Mouse (Mus musculus) limb, embryonic 12.5 days (tissue): ENCODE data around the gene Gm13769. TPM values are rescaled to one million over a fixed set of nuclear protein-coding genes. Genes with fewer than 3 reads are reported as not detected.
"Not testable (repeated sequence)": the region's sequence is repeated elsewhere in the genome, so short reads cannot be mapped to it uniquely, and the experiment has no call there.

Experiments
- ATAC-seq: fragments of 200-750 bp; cut with Nextera tagmentation; 2 replicates; pipeline ENCODE4 v1.8.0; 2017; ENCODE audit warnings: low read depth, moderate TSS enrichment; ENCODE audit not compliant: insufficient number of reproducible peaks, insufficient read depth, low FRiP score, low TSS enrichment
- H3K27ac ChIP-seq: fragments of 300-500 bp; sonication (generic); 2 replicates; pipeline ENCODE4 v1.5.1; 2016; ENCODE audit warnings: mild to moderate bottlenecking, moderate library complexity
- H3K27me3 ChIP-seq: fragments of 300-500 bp; sonication (generic); 2 replicates; pipeline ENCODE4 v1.6.1; 2016; ENCODE audit warnings: mild to moderate bottlenecking, moderate library complexity
- H3K36me3 ChIP-seq: fragments of 300-500 bp; sonication (generic); 2 replicates; pipeline ENCODE4 v1.6.1; 2016; ENCODE audit warnings: mild to moderate bottlenecking, moderate library complexity
- H3K4me1 ChIP-seq: fragments of 300-500 bp; sonication (generic); replicated peaks from 2 replicates; pipeline ENCODE4 v1.6.1; 2016
- H3K4me2 ChIP-seq: fragments of 300-500 bp; sonication (generic); 2 replicates; pipeline ENCODE4 v1.6.1; 2016; ENCODE audit warnings: mild to moderate bottlenecking, moderate library complexity
- H3K4me3 ChIP-seq: fragments of 300-500 bp; sonication (generic); replicated peaks from 2 replicates; pipeline ENCODE4 v1.5.1; 2016; ENCODE audit warnings: mild to moderate bottlenecking
- H3K9ac ChIP-seq: fragments of 300-500 bp; sonication (generic); replicated peaks from 2 replicates; pipeline ENCODE4 v1.6.1; 2016; ENCODE audit warnings: mild to moderate bottlenecking, moderate library complexity
- H3K9me3 ChIP-seq: fragments of 300-500 bp; sonication (generic); 2 replicates; pipeline ENCODE4 v1.6.1; 2016; ENCODE audit warnings: mild to moderate bottlenecking, moderate library complexity
- WGBS: fragments of 180-500 bp; shearing (Covaris S2); methylation state at CpG from one replicate; pipeline ENCODE4 v1.1.7; 2016; 5-methylcytosine and 5-hydroxymethylcytosine counted together
- polyA plus RNA-seq: library from polyadenylated mRNA; unstranded; fragments of >200 nt; fragmentation: Nextera tagmentation; extraction: Ambion mirVana; gene quantifications from 2 replicates; pipeline ENCODE4 v1.2.1, GENCODE M21; 2016

The Gm13769 gene
- not detected in 2 replicates for polyA plus RNA-seq

DNA sequence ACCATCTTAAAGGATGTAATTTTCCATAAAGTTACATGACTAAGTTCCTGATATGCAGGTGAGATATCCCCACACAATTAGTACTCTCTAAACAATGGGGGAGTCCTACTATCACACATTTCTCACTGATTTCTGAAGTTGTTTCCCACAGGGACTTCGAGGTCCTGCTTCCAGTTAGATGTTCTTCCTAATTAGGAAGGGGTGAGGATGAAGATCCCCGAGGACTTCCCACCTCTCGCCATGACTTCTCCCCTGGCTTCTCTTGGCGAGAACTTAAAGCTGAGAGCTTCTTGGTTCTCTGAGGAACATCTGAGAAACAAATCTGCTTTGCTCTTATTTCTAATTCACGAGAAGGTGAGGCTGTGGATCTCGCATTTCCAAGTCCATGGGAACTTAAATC, at the start of gene Gm13769:
Gene Gm13769 (plus strand): TSS at position 301 of the 400 bp plus-strand sequence.
- not testable (repeated sequence) for H3K9me3 ChIP-seq, H3K27ac ChIP-seq, H3K4me3 ChIP-seq, H3K4me2 ChIP-seq, ATAC-seq, H3K4me1 ChIP-seq, H3K27me3 ChIP-seq, H3K36me3 ChIP-seq, H3K9ac ChIP-seq
- WGBS, result no CpG with 5 or more reads among the region's 6 CpGs

DNA sequence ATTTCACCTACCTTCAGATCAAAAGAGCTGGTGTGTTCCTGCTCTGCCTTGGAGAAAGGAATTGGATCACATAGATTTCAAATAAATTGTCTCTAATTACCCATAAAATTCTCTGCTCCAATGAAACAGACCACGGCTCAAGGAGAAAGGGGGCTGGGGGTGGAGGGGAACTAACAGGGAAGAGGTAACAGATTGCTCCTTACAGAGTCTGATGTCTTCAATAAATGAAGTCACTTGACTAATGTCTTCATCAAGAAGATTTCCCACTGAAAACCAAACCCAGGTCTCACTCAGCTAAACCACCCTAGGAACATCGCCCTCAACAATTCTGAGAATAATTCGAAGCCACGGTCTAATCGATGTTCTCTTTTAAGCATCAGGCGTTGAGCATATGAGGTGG, 29.3 kb upstream of the Gm13769 start, which contains the start of gene Olfr1272:
Gene Olfr1272 (minus strand): TSS at position 101 of the 400 bp plus-strand sequence.
- H3K27me3 ChIP-seq, result no peaks in the 10 kb centered on the region
- no peak within 1 kb of the TSS for H3K9ac ChIP-seq
- H3K27ac ChIP-seq, result no peak within 1 kb of the TSS
- 84% methylated on average over 6 of the region's 6 CpGs for WGBS
- H3K4me3 ChIP-seq, result no peak within 1 kb of the TSS
- H3K36me3 ChIP-seq, result no peaks in the 10 kb centered on the region
- H3K4me1 ChIP-seq, result no peaks in the 10 kb centered on the region
- no peaks in the 10 kb centered on the region for H3K9me3 ChIP-seq
- no peak for ATAC-seq
- H3K4me2 ChIP-seq, result no peak within 1 kb of the TSS

- not testable (repeated sequence) for ATAC-seq, H3K27ac ChIP-seq
Observed at GRCm38 (mm10) chr2:90346694-90347093, 24.7 kb downstream of the Gm13769 start.

DNA sequence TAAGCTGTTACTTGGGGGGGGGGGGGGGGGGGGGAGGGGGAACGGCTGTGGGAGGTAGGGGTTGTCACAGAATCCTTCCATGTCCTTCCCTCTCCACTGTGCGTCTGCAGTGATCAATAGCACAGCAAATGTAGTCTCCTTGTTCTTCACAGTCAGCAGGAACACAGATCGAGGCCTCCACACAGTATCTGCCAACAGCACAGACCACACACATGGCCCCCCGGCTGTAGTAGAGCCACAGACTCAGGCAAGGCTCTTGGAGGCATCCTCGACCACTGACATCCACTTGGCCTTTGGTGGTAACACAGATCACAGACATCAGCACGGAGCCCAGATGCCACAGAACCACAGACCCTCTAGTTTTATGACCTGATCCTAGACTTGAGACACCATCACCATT, 29.0 kb downstream of the Gm13769 start:
- H3K27me3 ChIP-seq, H3K4me3 ChIP-seq, H3K27ac ChIP-seq, H3K4me2 ChIP-seq, H3K9ac ChIP-seq, H3K36me3 ChIP-seq, H3K9me3 ChIP-seq, ATAC-seq, H3K4me1 ChIP-seq: not testable (repeated sequence)
- WGBS, result no CpG with 5 or more reads among the region's 6 CpGs

More at GRCm38 (mm10) chr2:90346694-90347093, 24.7 kb downstream of the Gm13769 start:
- H3K4me2 ChIP-seq, H3K27me3 ChIP-seq, H3K4me1 ChIP-seq, H3K9me3 ChIP-seq, H3K4me3 ChIP-seq, H3K9ac ChIP-seq, H3K36me3 ChIP-seq: not testable (repeated sequence)
- WGBS, result no CpG with 5 or more reads among the region's 4 CpGs

DNA sequence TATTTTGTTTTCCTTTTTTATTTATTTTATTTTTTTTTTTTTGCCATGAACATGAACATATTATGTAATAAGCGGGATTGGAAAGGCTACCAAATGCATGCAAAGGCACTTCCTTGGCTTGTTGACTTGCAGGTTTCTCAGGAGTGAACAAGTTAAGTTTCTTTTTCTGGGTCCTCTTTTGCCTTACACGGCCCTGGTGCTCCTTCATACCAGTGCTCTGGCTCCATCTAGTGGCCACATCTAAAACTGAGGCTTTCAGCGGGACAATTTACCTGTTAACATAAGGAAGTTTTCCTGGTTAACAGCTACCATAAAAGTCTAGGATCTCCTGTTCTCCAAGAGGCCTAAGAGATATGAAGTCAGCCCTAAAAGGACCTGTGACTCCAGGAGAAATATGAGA, 29.5 kb downstream of the Gm13769 start:
- not testable (repeated sequence) for H3K9ac ChIP-seq, H3K27me3 ChIP-seq, H3K4me1 ChIP-seq, H3K9me3 ChIP-seq, H3K36me3 ChIP-seq, H3K4me2 ChIP-seq, H3K4me3 ChIP-seq, ATAC-seq, H3K27ac ChIP-seq
- no CpG with 5 or more reads among the region's 3 CpGs for WGBS

DNA sequence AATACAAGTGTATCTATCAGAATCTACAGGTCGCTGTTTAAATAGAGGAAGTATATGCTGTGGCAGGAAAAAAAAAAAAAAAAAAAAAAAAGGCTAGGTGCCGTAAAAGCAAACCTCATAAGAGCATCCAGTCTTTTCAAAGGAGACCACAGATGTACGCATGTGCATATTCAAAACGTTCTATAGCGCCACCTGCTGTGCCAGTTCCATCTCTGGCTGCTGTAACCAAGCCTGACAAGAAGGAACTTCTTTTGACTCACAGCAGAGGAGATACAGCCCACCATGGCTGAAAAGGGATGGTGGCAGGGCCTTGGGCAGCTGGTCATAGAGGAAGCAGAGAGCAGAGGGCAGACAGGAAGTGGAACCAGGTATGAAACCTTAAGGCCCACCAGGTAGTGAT, 37.2 kb downstream of the Gm13769 start:
- H3K4me2 ChIP-seq, ATAC-seq, H3K9me3 ChIP-seq, H3K27me3 ChIP-seq, H3K36me3 ChIP-seq, H3K9ac ChIP-seq, H3K4me3 ChIP-seq, H3K4me1 ChIP-seq, H3K27ac ChIP-seq: not testable (repeated sequence)
- WGBS, result no CpG with 5 or more reads among the region's 5 CpGs

DNA sequence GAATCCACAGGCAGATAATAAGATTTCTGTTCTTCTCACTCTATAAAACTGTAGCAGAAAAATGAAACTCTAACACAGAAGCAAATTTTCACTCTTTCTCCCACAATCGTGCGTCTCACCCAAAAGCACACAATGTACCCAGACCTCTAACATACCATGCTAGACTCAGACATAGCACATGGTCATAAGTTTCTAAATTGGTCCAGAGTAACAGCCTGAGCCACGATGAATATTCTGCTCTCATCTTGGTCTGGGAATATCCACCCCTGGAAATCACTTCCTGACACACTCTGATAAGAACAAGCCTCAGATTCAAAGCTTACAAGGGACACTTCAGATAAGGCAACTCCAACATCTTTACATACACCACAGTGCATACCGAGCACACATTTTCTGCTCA, 38.2 kb downstream of the Gm13769 start:
- not testable (repeated sequence) for H3K27ac ChIP-seq, H3K9ac ChIP-seq, H3K36me3 ChIP-seq, ATAC-seq, H3K9me3 ChIP-seq, H3K4me2 ChIP-seq, H3K4me1 ChIP-seq, H3K4me3 ChIP-seq, H3K27me3 ChIP-seq
- no CpG with 5 or more reads among the region's 4 CpGs for WGBS

Other genes with a start within 250 kb of the Gm13769 start
- gene Olfr1269, start 200.8 kb upstream of the Gm13769 start, polyA plus RNA-seq, result not detected in 2 replicates
- gene Olfr32, start 179.9 kb upstream of the Gm13769 start, polyA plus RNA-seq, result not detected in 2 replicates
- gene Olfr1270, start 169.1 kb upstream of the Gm13769 start, polyA plus RNA-seq, result not detected in 2 replicates
- not detected in 2 replicates for gene Olfr1506, start 97.7 kb upstream of the Gm13769 start, polyA plus RNA-seq
- gene Olfr142, start 64.6 kb upstream of the Gm13769 start, polyA plus RNA-seq, result not detected in 2 replicates
- not detected in 2 replicates for gene Olfr1271, start 51.2 kb upstream of the Gm13769 start, polyA plus RNA-seq
- gene Olfr1272, start 29.4 kb upstream of the Gm13769 start, polyA plus RNA-seq, result not detected in 2 replicates
- gene Olfr1274-ps, start 76.5 kb downstream of the Gm13769 start, polyA plus RNA-seq, result not detected in 2 replicates